Mouse (Mus musculus): ENCODE results near the gene Gm21962.

Gene Gm21962

DNA sequence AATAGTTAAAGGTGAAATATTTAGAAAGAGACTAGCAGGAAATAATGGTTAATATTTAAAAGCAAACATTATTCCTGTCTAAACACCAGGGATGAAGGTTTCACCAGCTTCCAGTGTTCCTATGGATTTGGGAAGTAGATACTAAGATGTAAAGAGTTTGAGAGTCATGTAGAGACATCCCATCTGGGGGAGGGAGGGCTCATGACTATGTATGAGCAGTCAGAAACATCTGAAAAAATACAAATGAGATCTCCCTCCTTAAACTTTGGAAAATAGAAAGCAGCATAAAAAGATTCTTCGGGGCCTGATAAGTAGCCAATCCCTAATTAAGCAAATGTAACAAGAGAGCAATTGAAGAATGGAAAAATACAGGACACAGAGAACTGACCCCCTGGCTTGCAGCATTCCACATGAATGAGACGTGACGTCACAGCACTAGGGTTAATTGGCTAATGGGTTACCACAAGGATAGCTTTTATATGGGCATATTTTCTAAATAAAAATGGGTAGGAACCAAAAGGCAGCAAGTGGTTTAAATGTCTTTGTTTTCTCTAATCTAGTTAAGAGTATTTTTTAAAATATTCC is 45.3 kb downstream of the Gm21962 start:
- DNase-seq (ENCODE audit: low read depth), result no peak
